Mouse (Mus musculus): ENCODE measurements around the gene Ambra1.

The Ambra1 gene

DNA sequence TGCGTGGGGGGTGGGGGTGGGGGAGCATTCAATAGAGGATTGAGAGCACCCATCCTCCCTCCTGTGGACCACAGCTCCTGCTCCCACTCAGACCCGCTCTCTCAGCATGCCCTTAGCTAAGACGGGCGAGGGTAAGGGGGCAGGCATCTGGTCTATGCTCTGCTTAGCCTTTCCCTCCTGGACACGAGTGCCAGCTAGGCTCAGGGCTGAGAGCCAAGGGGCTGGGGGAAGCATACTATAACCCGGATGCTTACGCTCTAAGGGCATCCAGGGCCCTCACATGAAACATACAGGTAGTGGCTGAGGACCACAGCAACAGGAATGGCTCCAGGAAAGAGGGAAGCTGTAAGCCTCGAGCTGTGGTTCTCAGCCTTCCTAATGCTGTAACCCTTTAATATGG lies 228.1 kb downstream of the Ambra1 start:
- in situ Hi-C loops (cut with MboI, MseI): loop anchor here (25.0 kb wide), 2 partner anchors 1421 to 1479 kb away; no protein-coding TSS in a partner anchor

DNA sequence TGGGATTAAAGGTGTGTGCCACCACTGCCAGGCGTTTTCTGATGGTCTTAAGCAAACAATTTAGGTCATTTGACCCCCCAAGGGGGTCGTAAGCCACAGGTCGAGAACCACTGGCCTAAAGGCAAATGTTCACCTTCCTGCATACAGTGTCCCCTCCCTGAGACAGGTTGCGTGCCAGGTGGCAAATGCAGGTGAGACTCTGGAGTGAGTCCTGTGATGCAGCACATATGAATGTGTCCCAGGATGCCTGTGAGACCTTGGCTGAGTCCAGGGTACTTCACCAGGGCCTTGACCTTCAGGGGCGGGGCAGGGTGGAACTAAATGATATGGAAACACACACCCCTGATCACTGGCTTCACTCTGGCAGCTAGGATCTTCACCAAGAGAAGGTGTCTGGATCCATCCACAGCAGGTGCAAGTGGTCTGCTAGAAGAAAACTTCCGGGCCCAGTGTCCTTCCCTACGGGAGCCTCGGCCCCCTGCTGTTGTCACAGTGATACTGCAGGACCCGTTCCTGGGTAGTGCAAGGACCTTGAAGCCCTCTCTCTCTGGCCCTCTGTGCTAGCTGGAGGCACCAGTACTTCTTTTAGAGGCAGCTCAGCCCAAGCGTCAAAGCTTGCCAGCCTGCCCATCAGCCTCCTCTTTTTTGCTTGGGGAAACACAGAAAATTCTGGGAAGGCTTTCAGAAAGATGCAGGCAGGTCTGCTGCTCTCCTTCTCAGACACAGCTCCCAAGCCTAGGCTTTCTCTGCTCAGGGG lies 228.9 kb downstream of the Ambra1 start:
- in situ Hi-C loops (cut with MboI, MseI): loop anchor here (25.0 kb wide), 2 partner anchors 1422 to 1478 kb away; no protein-coding TSS in a partner anchor

DNA sequence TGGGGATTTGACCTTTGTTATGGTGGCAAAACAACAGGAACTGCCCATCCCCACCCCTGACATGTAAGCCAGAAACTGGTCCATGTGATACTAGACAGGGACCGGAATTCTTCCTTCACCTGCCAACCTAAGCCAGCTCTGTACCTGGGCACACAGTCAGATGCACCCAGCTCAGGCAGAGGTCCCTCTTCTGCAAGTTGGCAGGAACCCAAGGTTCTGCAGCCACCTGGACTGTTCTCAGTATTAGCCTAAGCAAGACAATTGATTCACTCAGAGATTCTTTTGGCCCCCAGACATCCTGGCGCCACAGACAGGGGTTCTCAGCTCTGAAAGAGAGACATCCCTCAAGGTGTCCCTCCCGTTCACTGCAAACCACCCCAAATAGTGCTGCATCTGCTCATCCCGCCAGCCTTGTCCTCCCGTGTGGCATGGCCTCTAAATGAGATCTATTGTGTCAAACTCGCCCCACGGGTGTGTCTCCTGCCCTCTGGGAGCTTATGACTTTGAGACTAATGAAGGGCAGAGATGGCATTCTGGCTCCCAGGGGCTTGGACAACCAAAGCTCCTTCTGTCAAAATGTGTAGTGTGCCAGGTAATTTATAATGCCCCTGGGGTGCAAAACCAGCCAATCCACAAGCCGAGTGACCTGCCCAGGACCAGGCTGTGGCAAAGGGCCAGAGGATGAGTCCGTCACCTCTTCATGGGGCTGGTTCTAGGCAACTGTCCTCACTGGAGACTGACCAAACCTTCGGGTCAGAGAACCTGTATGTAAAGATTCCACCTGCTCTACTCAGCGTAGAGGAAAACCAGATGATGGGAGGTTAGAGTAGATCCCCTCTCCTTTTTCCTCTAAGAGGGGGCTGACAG lies 229.8 kb downstream of the Ambra1 start:
- in situ Hi-C loops (cut with MboI, MseI): loop anchor here (25.0 kb wide), 2 partner anchors 1422 to 1478 kb away; no protein-coding TSS in a partner anchor

DNA sequence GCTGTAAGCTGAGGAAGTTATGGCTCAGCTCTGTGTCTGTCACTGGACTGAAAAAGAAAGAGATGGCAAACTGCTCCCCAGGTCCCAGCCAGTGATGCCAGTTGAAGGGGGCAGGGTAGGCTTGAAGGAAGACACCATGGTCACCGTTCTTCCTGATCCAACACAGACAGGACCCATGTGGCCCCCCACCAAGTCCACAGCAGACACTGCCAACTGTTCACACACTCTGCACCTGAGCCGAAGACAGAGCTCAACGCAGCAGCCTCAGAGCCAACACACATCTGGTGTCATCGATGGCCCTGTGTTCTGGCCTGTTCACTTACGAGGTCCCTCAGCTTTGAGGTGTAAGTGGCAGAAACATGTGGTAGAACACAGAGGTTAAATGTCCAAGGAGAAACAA lies 230.5 kb downstream of the Ambra1 start:
- in situ Hi-C loops (cut with MboI, MseI): loop anchor here (25.0 kb wide), 2 partner anchors 1423 to 1477 kb away; no protein-coding TSS in a partner anchor

DNA sequence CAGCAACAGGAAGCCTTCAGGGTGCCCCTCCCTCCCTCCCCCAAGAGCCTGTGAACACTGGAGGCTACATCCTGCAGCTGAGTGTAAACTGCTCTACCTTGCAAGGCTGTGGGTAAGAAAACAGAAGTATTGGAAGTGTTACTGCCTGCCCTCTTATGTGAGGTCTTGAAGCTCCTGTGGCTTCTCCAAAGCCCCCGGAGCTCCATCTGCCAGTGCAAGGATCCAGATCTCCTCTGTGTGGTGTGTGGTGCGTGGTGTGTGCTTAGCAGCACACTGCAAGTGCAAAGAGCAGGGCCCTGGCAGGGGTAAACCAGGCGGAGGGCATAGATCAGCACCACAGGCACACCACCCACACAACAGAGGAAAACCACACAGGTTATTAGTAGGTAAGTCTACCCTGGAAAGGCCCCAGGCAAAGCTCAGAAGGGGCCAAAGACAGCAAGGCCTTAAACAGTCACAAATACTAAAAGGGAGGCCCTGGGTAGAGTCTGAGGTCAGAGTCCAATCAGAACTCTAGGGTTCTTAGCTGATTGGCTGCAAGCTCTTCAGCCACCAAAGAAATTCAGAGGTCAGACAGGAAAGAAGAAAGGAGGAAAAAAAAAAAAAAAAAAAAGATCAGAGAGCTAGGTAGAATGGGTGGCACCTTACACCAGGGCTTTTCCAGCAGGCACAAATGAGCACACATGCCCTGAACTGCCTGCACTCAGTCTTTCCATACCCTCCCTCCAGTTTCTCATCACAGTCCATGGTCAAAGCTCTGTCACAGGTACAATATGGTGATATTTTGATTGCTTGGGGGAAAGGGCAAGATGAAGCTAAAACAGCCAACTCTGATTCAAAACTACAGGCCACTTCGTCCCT lies 232.2 kb downstream of the Ambra1 start:
- in situ Hi-C loops (cut with MboI, MseI): loop anchor here (25.0 kb wide), 2 partner anchors 1425 to 1475 kb away; no protein-coding TSS in a partner anchor

DNA sequence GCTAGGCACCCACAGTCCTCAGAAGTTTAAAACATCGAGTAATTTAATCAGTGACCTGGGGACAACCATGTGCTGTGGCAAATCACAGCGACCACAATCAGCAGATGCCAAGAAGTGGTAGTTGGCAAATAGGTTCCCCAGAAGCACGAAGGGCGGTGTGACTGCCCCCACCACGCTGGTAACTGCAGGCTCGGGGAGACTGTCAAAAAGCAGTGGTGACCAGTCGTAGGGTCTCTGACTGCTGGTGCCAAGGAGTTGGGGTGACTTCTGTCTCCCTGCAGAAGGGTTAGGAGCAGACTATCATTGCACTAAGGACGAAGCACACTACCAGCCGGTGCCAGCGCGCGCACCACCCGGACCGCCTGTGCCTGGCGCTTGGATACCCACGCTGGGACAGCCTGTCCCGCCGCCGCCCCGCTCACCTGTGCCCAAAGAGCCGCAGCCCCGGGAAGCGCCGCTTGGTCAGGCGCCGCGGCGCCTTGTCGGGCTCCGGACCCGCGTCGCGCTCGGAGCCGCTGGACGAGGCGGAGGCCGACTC lies 233.0 kb downstream of the Ambra1 start:
- in situ Hi-C loops (cut with MboI, MseI): loop anchor here (25.0 kb wide), 2 partner anchors 1426 to 1474 kb away; no protein-coding TSS in a partner anchor

DNA sequence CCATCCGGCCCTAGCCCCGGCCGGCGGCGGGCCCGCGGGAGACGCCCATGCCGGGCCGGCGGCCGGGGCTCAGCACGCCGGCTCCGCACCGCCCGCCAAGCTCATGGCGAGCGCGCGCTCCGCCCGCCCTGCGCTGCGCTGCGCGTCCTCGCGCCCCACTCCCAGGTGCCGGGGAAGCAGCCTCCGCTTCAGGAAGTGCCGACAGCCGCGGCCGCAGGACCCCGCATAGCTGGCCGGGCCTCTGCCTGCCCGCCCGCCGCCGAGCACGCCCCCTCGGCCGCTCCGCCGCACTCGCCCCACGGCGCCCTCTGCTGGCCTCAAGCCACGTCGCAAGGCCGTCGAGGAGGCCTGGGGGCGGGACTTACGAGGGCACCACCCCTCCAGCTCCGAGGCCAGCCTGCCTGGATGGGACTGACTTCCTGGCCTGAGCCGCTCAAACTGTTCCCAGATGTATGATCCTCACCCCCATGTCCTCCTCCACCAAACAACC lies 233.6 kb downstream of the Ambra1 start:
- in situ Hi-C loops (cut with MboI, MseI): loop anchor here (25.0 kb wide), 2 partner anchors 1426 to 1474 kb away; no protein-coding TSS in a partner anchor

DNA sequence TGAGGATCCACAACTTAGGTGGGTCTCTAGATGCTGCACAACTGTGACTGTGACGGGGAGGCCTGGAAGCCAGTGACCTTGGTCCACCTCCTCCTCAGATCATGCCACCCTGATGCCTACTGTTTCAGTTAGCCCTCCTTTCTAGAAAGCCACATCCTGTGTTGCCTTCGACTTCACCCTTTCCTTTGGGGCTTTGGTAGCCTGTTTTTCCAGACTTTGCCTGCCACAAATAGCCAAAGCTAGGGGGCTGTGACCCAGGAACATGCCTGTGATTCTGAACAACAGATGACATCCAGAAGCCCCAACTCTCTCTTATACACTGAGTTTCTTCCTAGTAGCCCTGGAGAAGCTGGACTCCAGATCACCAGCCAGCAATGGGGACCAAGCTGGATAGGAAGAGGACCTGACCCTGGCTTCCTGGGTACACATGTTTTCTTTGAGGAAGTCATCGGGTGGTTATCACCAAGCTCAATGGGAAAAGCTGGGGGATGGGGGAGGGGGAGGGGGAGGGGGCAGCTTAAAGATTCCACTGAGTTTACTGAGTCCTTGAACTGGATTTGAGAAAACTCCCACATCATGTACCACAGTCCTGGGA lies 234.8 kb downstream of the Ambra1 start:
- in situ Hi-C loops (cut with MboI, MseI): loop anchor here (25.0 kb wide), 2 partner anchors 1427 to 1473 kb away; no protein-coding TSS in a partner anchor

DNA sequence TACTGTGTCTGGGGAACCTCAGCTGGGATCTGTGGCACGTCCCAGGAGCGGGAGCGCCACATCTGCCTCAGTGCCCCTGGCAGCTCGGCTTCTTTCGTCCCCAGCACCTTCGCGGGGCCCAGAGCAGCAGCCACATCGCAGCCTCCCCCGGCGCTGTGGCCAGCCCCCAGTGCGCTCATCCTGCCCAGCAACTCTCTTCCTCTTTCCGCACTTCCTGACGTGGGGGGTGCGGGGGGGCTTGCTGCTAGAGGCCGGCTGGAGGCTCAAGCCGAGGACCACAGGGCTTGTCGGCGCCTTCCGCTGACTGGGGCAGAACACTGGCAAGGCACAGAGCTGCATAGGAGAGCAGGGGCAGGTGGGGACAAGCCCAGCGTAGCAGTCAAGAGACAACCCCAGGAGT lies 235.5 kb downstream of the Ambra1 start:
- in situ Hi-C loops (cut with MboI, MseI): loop anchor here (25.0 kb wide), 2 partner anchors 1428 to 1472 kb away; no protein-coding TSS in a partner anchor

DNA sequence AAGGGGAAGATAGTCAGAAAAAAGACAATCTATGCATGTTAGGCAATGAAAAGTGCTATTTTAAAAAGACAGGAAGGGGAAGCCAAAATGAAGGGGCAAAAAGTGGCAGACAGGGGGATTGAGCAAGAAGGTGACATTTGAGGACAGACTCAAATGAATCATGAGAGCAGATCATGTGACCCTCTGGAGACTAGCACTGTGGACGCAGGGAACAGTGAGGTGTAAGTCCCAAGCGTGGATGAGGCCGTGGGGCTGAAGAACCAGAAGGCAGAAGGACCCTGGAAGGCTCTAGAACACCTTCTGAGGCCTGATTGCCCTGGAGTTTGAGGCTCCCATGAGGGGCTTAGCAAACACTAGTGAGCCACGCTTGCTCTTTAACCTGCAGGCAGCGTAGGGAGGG lies 236.4 kb downstream of the Ambra1 start:
- in situ Hi-C loops (cut with MboI, MseI): loop anchor here (25.0 kb wide), 2 partner anchors 1429 to 1471 kb away; no protein-coding TSS in a partner anchor

DNA sequence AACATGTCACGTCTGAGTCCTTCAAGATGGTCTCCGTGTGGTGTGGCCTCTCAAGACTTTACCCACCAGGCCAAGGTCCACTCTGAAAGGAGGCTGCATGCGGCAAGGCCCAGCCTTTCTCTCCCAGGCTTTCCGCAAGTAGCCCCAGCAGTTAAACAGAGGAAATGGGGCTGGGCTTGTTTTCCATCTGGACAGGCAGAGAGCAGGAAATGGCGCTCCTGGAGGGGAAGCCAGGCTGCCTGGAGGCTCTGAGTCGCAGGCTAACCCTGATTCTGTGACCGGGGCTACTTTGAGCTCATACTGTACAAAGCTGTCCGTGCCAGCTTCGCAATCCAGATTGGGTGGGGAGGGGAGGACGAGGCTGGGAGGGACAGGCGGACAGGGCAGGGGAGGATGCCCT lies 238.0 kb downstream of the Ambra1 start:
- in situ Hi-C loops (cut with MboI, MseI): loop anchor here (25.0 kb wide), 2 partner anchors 1431 to 1469 kb away; no protein-coding TSS in a partner anchor

All from T-helper 17 cell (primary cell).